Comparison of ENCODE assay signal across 20 mouse cellular contexts in the genomic region with DNA sequence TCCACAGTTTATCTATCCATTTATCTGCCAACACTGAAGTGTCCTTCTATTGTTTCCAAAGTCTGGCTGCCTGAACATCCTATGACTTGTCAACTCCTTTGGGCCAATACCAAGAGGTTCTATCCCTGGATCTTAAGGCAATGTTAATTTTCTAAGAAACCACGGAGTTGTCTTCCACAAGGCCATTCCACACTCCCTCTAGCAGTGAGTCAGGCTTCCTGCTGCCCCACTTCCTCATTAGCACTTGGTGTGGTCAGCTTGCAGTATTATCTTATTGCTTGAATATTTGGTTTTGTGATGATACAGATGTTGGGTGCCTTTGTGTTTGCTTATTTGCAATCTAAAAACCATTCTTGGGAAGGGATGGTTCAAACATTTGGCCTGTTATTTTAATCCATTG.
"Had no signal": no experiment of that assay in that cellular context is flagged by ENCODE, and none has a peak within 500 bp of the region (broad histone marks: within the 10 kb centered on the region; RNA-seq: fewer than 3 reads in every experiment).

No protein-coding gene starts in this region.

- H3K27me3 ChIP-seq: limb, embryonic 13.5 days; liver, embryonic 12.5 days; liver, embryonic 15.5 days; lung, embryonic 15.5 days; midbrain, embryonic 13.5 days; stomach, embryonic 15.5 days had no signal

- H3K4me1 ChIP-seq: limb, embryonic 10.5 days; limb, embryonic 13.5 days; liver, embryonic 12.5 days; liver, embryonic 15.5 days; lung, embryonic 15.5 days; midbrain, embryonic 10.5 days; midbrain, embryonic 13.5 days; stomach, embryonic 15.5 days had no signal

- H3K9me3 ChIP-seq: limb, embryonic 10.5 days; limb, embryonic 13.5 days; liver, embryonic 12.5 days; liver, embryonic 15.5 days; lung, embryonic 15.5 days; midbrain, embryonic 10.5 days; stomach, embryonic 15.5 days had no signal

- ATAC-seq: liver, embryonic 12.5 days; midbrain, embryonic 13.5 days; midbrain, embryonic 16.5 days had no signal

- DNase-seq: kidney, adult 2 months; kidney, postnatal 25 days; liver; lung, adult 18-20 months; lung, postnatal 14 days; lung, postnatal 4 days; right cerebral cortex, postnatal 25 days; spleen, adult 18-20 months; thymus, postnatal 25 days had no signal

- H3K4me3 ChIP-seq: limb, embryonic 10.5 days; limb, embryonic 13.5 days; liver, embryonic 12.5 days; liver, embryonic 15.5 days; lung, embryonic 15.5 days; megakaryocyte, embryonic 14.5 days; midbrain, embryonic 10.5 days; midbrain, embryonic 13.5 days; stomach, embryonic 15.5 days had no signal

- H3K4me2 ChIP-seq: limb, embryonic 13.5 days; liver, embryonic 12.5 days; liver, embryonic 15.5 days; lung, embryonic 15.5 days; midbrain, embryonic 13.5 days; stomach, embryonic 15.5 days had no signal

- H3K36me3 ChIP-seq: limb, embryonic 10.5 days; limb, embryonic 13.5 days; liver, embryonic 12.5 days; liver, embryonic 15.5 days; lung, embryonic 15.5 days; midbrain, embryonic 10.5 days; midbrain, embryonic 13.5 days; stomach, embryonic 15.5 days had no signal

- H3K27ac ChIP-seq: kidney, postnatal 0 days; limb, embryonic 10.5 days; limb, embryonic 13.5 days; liver, embryonic 12.5 days; liver, embryonic 15.5 days; lung, embryonic 15.5 days; midbrain, embryonic 10.5 days; midbrain, embryonic 13.5 days; stomach, embryonic 15.5 days had no signal
